Mouse (Mus musculus) left cerebral cortex, postnatal 10 days (tissue): ENCODE data around the gene Ocrl. TPM values are rescaled to one million over a fixed set of nuclear protein-coding genes. Genes with fewer than 3 reads are reported as not detected.

Experiments used
- DNase-seq, 2 experiments: peaks; one replicate each; pipeline ENCODE4 v3.0.0; 2021 to 2022; ENCODE audit warnings: low spot score in 2 of 2, mixed read lengths in 1 of 2; ENCODE audit errors: extremely low spot score in 1 of 2
- intact Hi-C: fragments of 180-260 bp; cut with DNase I; formaldehyde crosslinking; loops from one replicate; pipeline ENCODE4 v1.15.1; 2025
- total RNA-seq, 2 experiments: library from RNA; stranded (reverse); gene quantifications; 2 replicates each; pipeline ENCODE4 v1.2.3; 2021

Ocrl gene
- 10 to 100 TPM; 49.3 to 54.3 TPM for total RNA-seq

- peak; percentile 34 to 76 for DNase-seq
- intact Hi-C loops: no loop called here
These were observed at the start of gene Ocrl for GRCm38 (mm10) chrX:47912306-47912792. Gene Ocrl, plus strand, starts transcription at chrX:47912387.

DNA sequence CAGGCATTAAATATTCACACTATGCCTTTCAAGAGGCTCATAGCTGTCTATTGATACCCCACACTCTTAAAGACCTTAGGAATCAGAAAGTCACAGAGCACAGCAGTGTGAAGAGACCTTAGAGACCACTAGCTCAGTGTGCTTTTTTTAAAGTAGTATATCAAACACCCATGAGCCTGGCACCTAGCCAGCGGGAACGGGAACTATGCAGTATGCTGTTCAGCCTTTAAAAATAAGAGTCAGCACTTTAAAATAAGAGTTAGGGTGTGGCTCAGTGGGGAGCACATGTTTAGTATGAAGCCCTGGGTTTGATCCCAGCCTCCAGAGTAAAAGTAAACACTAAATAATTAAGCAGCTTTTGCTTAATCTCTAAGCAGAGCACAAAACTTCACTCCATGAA lies 32.1 kb upstream of the Ocrl start:
- DNase-seq: peak in 1 of 2 experiments; percentile 57
- intact Hi-C loops: no loop called here

GRCm38 (mm10) chrX:47882813-47883212 lies 29.4 kb upstream of the Ocrl start:
- no peak for DNase-seq
- intact Hi-C loops: no loop called here

- intact Hi-C loops: no loop called here
- no peak for DNase-seq
These were observed 24.8 kb upstream of the Ocrl start for GRCm38 (mm10) chrX:47887401-47887800.

DNA sequence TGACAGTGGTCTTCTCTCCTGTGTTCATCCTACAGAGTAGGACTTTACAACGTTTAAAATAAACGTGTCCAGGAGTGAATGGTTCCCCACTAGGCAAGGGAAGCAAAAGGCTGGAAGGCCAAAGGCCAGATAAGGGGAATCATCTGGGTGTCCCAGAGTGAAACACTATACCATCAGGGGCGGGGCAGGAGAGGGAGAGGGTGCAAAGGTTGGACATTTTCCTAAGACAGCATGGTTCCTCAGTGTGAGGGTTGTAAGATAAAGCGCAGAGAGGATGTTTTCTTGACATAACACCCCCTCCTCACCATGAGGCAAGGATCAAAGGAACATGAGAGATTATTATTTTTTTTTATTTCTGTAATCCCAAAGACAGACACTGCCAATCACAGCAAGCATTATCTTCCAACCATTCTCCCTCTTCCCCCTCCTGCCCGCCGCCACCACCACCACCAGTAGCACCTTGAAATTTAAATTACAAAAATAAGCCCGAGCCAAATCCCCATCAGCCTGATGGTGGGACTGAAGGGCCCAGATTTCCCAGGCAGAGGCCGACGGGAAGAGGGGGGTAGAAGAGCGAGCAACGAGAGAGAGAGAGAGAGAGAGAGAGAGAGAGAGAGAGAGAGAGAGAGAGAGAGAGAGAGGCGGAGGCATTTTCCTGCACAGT lies 20.8 kb upstream of the Ocrl start:
- DNase-seq: no peak

DNA sequence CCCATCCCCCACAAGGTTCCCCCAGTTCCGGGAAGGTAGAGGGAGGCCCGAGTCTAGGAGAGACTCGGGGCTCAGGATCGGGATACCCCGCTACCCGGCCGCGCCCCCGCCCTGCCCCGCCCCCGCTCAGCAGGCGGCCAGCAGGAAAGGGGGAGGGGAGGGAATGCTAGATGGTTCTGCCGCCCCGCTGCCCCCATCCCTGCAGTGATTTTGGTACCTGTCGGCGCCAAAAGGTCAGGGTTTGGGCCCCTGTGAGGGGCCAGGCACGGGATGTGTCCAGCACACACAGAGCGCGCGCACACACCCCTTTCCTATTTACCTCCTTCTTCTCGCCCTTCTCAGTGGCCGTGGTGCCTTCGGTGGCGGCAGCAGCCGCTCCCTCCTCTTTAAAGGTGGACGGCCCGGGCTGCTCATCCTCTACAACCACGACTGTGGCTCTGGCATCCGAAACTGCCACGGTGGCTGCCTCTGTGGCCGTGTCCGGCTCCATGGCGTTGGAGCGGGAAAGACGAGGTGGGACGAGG lies 20.2 kb upstream of the Ocrl start:
- peak in 1 of 2 experiments; percentile 43 for DNase-seq
- intact Hi-C loops: no loop called here

More for the DNA sequence above, 20.8 kb upstream of the Ocrl start:
- intact Hi-C loops: no loop called here

DNA sequence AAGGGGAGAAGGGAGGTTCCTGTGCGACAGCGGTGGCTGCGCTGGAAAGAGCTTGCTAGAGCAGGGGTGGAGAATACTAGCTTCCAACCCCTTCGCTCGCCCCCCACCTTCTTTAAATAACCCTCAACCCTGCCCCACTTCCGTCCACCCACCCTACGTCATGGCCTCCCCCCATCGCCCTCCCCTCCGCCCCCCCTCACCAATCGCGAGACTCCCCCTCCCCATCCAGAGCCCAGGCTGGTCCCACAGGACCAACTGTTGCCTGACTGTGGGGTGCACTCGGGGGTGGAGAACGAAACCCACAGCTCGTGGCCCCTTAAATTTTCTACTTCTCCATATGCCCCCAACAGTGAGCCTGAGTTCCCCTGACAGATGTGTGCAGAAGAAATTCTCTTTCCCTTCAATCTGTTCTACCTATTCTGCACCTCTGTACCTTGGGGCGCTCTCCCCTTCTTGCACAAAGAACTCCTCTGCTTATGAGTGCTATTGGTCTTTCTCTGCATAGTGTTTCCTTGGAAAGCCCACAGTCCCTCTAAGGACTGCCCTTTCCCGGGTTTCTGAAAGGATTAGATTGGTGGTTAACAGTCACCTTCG lies 19.7 kb upstream of the Ocrl start, which contains the start of gene Smarca1:
Gene Smarca1 (minus strand): TSS at position 544 of the 594 bp plus-strand sequence.
- intact Hi-C loops: no loop called here
- peak in 1 of 2 experiments; percentile 27 for DNase-seq

GRCm38 (mm10) chrX:47912904-47913542 lies 836 bp downstream of the Ocrl start:
- intact Hi-C loops: no loop called here
- DNase-seq: peak in 1 of 2 experiments; percentile 17

GRCm38 (mm10) chrX:47913543-47913938 lies 1.4 kb downstream of the Ocrl start:
- intact Hi-C loops: no loop called here

GRCm38 (mm10) chrX:47916831-47917230 lies 4.6 kb downstream of the Ocrl start:
- intact Hi-C loops: no loop called here
- no peak for DNase-seq

More at GRCm38 (mm10) chrX:47913543-47913938, 1.4 kb downstream of the Ocrl start:
- no peak for DNase-seq

GRCm38 (mm10) chrX:47920541-47920940 lies 8.4 kb downstream of the Ocrl start:
- no peak for DNase-seq
- intact Hi-C loops: no loop called here

- intact Hi-C loops: no loop called here
- no peak for DNase-seq
These were observed 15.8 kb downstream of the Ocrl start for GRCm38 (mm10) chrX:47927981-47928380.

- DNase-seq: no peak
- intact Hi-C loops: loop anchor here (10.0 kb wide), 1 partner anchor 56 kb away; no protein-coding TSS in a partner anchor
These were observed 18.3 kb downstream of the Ocrl start for GRCm38 (mm10) chrX:47930449-47930848.

DNA sequence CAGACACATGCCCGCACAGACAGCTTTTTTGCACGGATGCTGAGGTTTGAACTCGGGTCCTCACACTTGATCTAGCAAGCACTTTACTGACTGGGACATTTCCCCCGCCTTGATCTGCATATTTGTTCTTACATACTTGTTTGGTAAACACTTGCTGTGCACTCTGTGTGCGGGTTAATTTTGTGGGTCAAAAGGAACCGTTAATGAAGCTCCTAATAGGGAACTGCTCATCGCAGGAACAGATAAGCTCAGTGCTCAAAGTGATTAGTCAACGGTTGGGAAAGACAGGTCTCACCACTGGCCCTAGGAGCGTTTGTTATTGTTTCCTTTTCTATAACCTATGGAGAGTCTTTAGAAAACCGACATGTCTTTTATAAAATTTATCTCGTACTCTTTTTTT lies 22.2 kb downstream of the Ocrl start:
- DNase-seq: no peak
- intact Hi-C loops: loop anchor here (10.0 kb wide), 1 partner anchor 60 kb away; no protein-coding TSS in a partner anchor

- intact Hi-C loops: loop anchor here (10.0 kb wide), 1 partner anchor 62 kb away; no protein-coding TSS in a partner anchor
- DNase-seq: no peak
These were observed 24.7 kb downstream of the Ocrl start for GRCm38 (mm10) chrX:47936885-47937284.

- intact Hi-C loops: loop anchor here (10.0 kb wide), 1 partner anchor 63 kb away; no protein-coding TSS in a partner anchor
- peak; percentile 14 to 48 for DNase-seq
These were observed 25.6 kb downstream of the Ocrl start for GRCm38 (mm10) chrX:47937740-47938139.

DNA sequence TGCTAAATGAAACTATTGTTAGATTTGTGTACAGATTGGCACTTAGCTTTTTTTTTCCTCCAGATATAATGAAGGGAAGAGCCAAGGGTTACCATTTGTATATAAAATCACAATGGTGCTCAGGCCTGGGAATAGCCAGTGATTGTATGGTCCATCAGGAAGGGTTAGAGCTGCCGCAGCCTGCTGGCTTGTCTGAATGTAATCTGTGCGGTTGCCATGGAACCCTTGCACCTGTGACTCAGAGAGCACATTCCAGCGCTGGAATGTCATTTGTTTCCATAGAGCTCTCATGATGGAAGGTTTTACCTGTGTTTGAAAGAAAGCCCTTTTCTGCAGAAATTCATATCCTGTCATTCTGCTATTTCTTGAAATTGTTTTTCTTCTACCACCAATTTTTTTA lies 37.5 kb downstream of the Ocrl start:
- DNase-seq: no peak
- intact Hi-C loops: no loop called here

- DNase-seq: no peak
- intact Hi-C loops: no loop called here
These were observed 50.4 kb downstream of the Ocrl start for GRCm38 (mm10) chrX:47962579-47962978.

- intact Hi-C loops: no loop called here
- DNase-seq: peak in 1 of 2 experiments; percentile 18
These were observed 58.2 kb downstream of the Ocrl start for GRCm38 (mm10) chrX:47970371-47970770.
